Mouse (Mus musculus): ENCODE data around the gene Rdh16f1.
"Not testable (repeated sequence)": the region's sequence is repeated elsewhere in the genome, so short reads cannot be mapped to it uniquely, and the experiment has no call there.

Rdh16f1 gene

GRCm38 (mm10) chr10:127825386-127825785 is 65.8 kb downstream of the Rdh16f1 start:
- DNase-seq (ENCODE audit: low read depth, low spot score): peak; percentile 43

- DNase-seq (ENCODE audit: low read depth, low spot score): no peak
Measured at GRCm38 (mm10) chr10:127829121-127829520, 69.5 kb downstream of the Rdh16f1 start.

GRCm38 (mm10) chr10:127834186-127834585 is 74.6 kb downstream of the Rdh16f1 start:
- not testable (repeated sequence) for DNase-seq (ENCODE audit: low read depth, low spot score)

GRCm38 (mm10) chr10:127835292-127835691 is 75.7 kb downstream of the Rdh16f1 start:
- DNase-seq (ENCODE audit: low read depth, low spot score): no peak

- DNase-seq (ENCODE audit: low read depth, low spot score): not testable (repeated sequence)
Measured at GRCm38 (mm10) chr10:127837793-127838192, 78.2 kb downstream of the Rdh16f1 start.

GRCm38 (mm10) chr10:127838539-127838938 is 79.0 kb downstream of the Rdh16f1 start:
- no peak for DNase-seq (ENCODE audit: low read depth, low spot score)

GRCm38 (mm10) chr10:127840776-127841175 is 81.2 kb downstream of the Rdh16f1 start:
- no peak for DNase-seq (ENCODE audit: low read depth, low spot score)
